Mouse (Mus musculus) limb, embryonic 13.5 days (tissue): Measurements from ENCODE around the gene Eno2. TPM values are rescaled to one million over a fixed set of nuclear protein-coding genes. Genes with fewer than 3 reads are reported as not detected.
"Not testable (repeated sequence)": the region's sequence is repeated elsewhere in the genome, so short reads cannot be mapped to it uniquely, and the experiment has no call there.

Experiments
- ATAC-seq: fragments of 200-750 bp; cut with Nextera tagmentation; 2 replicates; pipeline ENCODE4 v1.8.0; 2017; ENCODE audit warnings: low read depth, moderate number of reproducible peaks, moderate TSS enrichment; ENCODE audit not compliant: low FRiP score
- H3K27ac ChIP-seq: fragments of 300-500 bp; sonication (generic); 2 replicates; pipeline ENCODE4 v1.5.1; 2015; ENCODE audit warnings: inconsistent platforms, mild to moderate bottlenecking, moderate library complexity
- H3K27me3 ChIP-seq: fragments of 300-500 bp; sonication (generic); 2 replicates; pipeline ENCODE4 v1.6.1; 2015; ENCODE audit warnings: mild to moderate bottlenecking, inconsistent platforms
- H3K36me3 ChIP-seq: fragments of 300-500 bp; sonication (generic); 2 replicates; pipeline ENCODE4 v1.6.1; 2015; ENCODE audit warnings: inconsistent platforms, mild to moderate bottlenecking, moderate library complexity
- H3K4me1 ChIP-seq: fragments of 300-500 bp; sonication (generic); 2 replicates; pipeline ENCODE4 v1.6.1; 2015; ENCODE audit warnings: inconsistent platforms
- H3K4me2 ChIP-seq: fragments of 300-500 bp; sonication (generic); replicated peaks from 2 replicates; pipeline ENCODE4 v1.6.1; 2015; ENCODE audit warnings: inconsistent platforms, mild to moderate bottlenecking, moderate library complexity
- H3K4me3 ChIP-seq: fragments of 300-500 bp; sonication (generic); 2 replicates; pipeline ENCODE4 v1.5.1; 2015; ENCODE audit warnings: moderate library complexity, mild to moderate bottlenecking, inconsistent platforms
- H3K9ac ChIP-seq: fragments of 300-500 bp; sonication (generic); 2 replicates; pipeline ENCODE4 v1.6.1; 2015; ENCODE audit warnings: mild to moderate bottlenecking, inconsistent platforms
- H3K9me3 ChIP-seq: fragments of 300-500 bp; sonication (generic); 2 replicates; pipeline ENCODE4 v1.6.1; 2016; ENCODE audit warnings: inconsistent platforms
- WGBS: fragments of 180-500 bp; shearing (Covaris S2); methylation state at CpG from one replicate; pipeline ENCODE4 v1.1.7; 2015; 5-methylcytosine and 5-hydroxymethylcytosine counted together
- polyA plus RNA-seq: library from polyadenylated mRNA; unstranded; fragments of >200 nt; fragmentation: Nextera tagmentation; extraction: Ambion mirVana; gene quantifications from 2 replicates; pipeline ENCODE4 v1.2.1, GENCODE M21; 2015

Eno2 gene
- polyA plus RNA-seq, 1 experiment from 2014 or later = 7.7 TPM

- Histone ChIP-seq H3K4me2 (peak overlapping the region; percentile 95), H3K4me3 (no peak overlapping the region), H3K27me3 (no peaks in the 10 kb centered on the region), H3K27ac (no peak overlapping the region), H3K36me3 (peaks cover 39% of the 10 kb centered on the region), H3K9me3 (no peaks in the 10 kb centered on the region), H3K4me1 (peaks cover 52% of the 10 kb centered on the region), H3K9ac (0 out of 2 replicates have a peak overlapping the region, but pooled peaks have one; percentile 31)
- ATAC-seq = no peak
- WGBS = 80% methylated on average over 4 of the region's 4 CpGs
These were observed 41.9 kb upstream of the Eno2 start for GRCm38 (mm10) chr6:124811403-124811665.

- peak overlapping the region; percentile 86; the same call in 1 of the 2 replicates for H3K4me2 ChIP-seq
- H3K36me3 ChIP-seq = peaks cover 34% of the 10 kb centered on the region
- not testable (repeated sequence) for H3K9ac ChIP-seq, ATAC-seq, H3K9me3 ChIP-seq, H3K27ac ChIP-seq, H3K27me3 ChIP-seq, H3K4me3 ChIP-seq
- 86% methylated on average over 11 of the region's 11 CpGs for WGBS
- peaks cover 58% of the 10 kb centered on the region for H3K4me1 ChIP-seq
These were observed 41.3 kb upstream of the Eno2 start for GRCm38 (mm10) chr6:124810566-124811402.

GRCm38 (mm10) chr6:124809775-124810538, 40.5 kb upstream of the Eno2 start:
- Histone ChIP-seq H3K27me3 (no peaks in the 10 kb centered on the region), H3K4me3 (peak overlapping the region; percentile 63), H3K9ac (peak overlapping the region; percentile 74), H3K27ac (peak overlapping the region; percentile 89; the same call in 1 of the 2 replicates), H3K36me3 (peaks cover 26% of the 10 kb centered on the region), H3K4me2 (peak overlapping the region; percentile 86), H3K9me3 (no peaks in the 10 kb centered on the region), H3K4me1 (peaks cover 59% of the 10 kb centered on the region)
- 50% methylated on average over 14 of the region's 14 CpGs for WGBS
- ATAC-seq = no peak

DNA sequence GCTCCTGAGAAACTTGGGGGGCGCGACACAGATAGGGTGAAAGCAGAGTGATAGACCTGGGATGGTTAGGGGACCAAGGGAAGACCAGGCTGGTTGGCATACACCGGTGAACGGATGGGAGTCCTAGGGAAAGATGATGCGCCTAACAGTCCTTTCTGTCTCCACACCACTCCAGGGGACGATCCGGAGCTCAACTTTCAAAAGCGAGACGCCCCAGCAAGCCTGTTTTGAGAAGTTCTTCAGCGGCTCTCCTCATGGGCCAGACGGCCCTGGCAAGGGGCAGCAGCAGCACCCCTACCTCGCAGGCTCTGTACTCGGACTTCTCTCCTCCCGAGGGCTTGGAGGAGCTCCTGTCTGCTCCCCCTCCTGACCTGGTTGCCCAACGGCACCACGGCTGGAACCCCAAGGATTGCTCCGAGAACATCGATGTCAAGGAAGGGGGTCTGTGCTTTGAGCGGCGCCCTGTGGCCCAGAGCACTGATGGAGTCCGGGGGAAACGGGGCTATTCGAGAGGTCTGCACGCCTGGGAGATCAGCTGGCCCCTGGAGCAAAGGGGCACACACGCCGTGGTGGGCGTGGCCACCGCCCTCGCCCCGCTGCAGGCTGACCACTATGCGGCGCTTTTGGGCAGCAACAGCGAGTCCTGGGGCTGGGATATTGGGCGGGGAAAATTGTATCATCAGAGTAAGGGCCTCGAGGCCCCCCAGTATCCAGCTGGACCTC, 39.7 kb upstream of the Eno2 start:
- WGBS = under 1% methylated on average over 35 of the region's 35 CpGs
- H3K4me1 ChIP-seq = peaks cover 52% of the 10 kb centered on the region

GRCm38 (mm10) chr6:124808358-124809012, 39.0 kb upstream of the Eno2 start, which contains the start of gene Spsb2:
Gene Spsb2, plus strand, starts transcription at chr6:124808661.
- peaks cover 25% of the 10 kb centered on the region for H3K36me3 ChIP-seq
- no peaks in the 10 kb centered on the region for H3K27me3 ChIP-seq
- peak within 1 kb of the TSS; percentile 89 for H3K27ac ChIP-seq
- peak; percentile 55 for ATAC-seq
- peak within 1 kb of the TSS; percentile 63 for H3K4me3 ChIP-seq
- H3K9ac ChIP-seq = peak within 1 kb of the TSS; percentile 74
- no peaks in the 10 kb centered on the region for H3K9me3 ChIP-seq
- H3K4me1 ChIP-seq = peaks cover 51% of the 10 kb centered on the region
- peak within 1 kb of the TSS; percentile 86 for H3K4me2 ChIP-seq
- 2% methylated on average over 29 of the region's 29 CpGs for WGBS

More for the DNA sequence above, 39.7 kb upstream of the Eno2 start:
- Histone ChIP-seq H3K4me3 (peak overlapping the region; percentile 63), H3K27me3 (no peaks in the 10 kb centered on the region), H3K36me3 (peaks cover 25% of the 10 kb centered on the region), H3K9ac (peak overlapping the region; percentile 74), H3K27ac (peak overlapping the region; percentile 89), H3K9me3 (no peaks in the 10 kb centered on the region), H3K4me2 (peak overlapping the region; percentile 86)
- peak; percentile 13 for ATAC-seq

DNA sequence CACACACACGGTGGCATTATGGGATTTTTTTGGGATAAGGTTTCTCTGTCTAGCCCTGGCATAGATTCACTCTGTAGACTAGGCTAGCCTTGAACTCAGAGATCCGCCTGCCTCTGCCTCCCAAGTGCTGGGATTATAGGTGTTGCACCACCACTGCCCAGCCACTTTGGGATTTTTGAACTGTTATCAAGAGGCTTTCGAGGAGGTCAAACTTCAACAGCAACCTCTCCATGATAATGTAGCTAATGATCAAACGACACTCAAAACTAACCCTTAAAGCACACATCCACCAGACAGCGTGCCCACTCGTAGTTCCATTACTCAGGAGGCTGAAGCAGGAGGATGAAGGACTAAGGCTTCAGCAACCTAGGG, 38.5 kb upstream of the Eno2 start:
- Histone ChIP-seq H3K4me3 (peak overlapping the region; percentile 63), H3K27ac (no peak overlapping the region), H3K4me1 (peaks cover 49% of the 10 kb centered on the region), H3K36me3 (peaks cover 25% of the 10 kb centered on the region), H3K27me3 (no peaks in the 10 kb centered on the region), H3K4me2 (peak overlapping the region; percentile 86), H3K9me3 (no peaks in the 10 kb centered on the region), H3K9ac (peak overlapping the region; percentile 74; the same call in 1 of the 2 replicates)
- no peak for ATAC-seq
- 82% methylated on average over 6 of the region's 6 CpGs for WGBS

GRCm38 (mm10) chr6:124807366-124807765, 37.9 kb upstream of the Eno2 start:
- no peak overlapping the region for H3K9ac ChIP-seq
- 89% methylated on average over 4 of the region's 4 CpGs for WGBS
- peaks cover 43% of the 10 kb centered on the region for H3K4me1 ChIP-seq
- H3K4me2 ChIP-seq = no peak overlapping the region
- H3K9me3 ChIP-seq = no peaks in the 10 kb centered on the region
- no peak for ATAC-seq
- no peak overlapping the region for H3K4me3 ChIP-seq
- H3K36me3 ChIP-seq = peaks cover 24% of the 10 kb centered on the region
- no peaks in the 10 kb centered on the region for H3K27me3 ChIP-seq
- H3K27ac ChIP-seq = no peak overlapping the region

GRCm38 (mm10) chr6:124806446-124807140, 37.1 kb upstream of the Eno2 start:
- peak overlapping the region; percentile 79 for H3K4me2 ChIP-seq
- peak overlapping the region; percentile 83 for H3K27ac ChIP-seq
- no peaks in the 10 kb centered on the region for H3K9me3 ChIP-seq
- H3K27me3 ChIP-seq = no peaks in the 10 kb centered on the region
- H3K4me1 ChIP-seq = peaks cover 36% of the 10 kb centered on the region
- no peak for ATAC-seq
- no peak overlapping the region for H3K9ac ChIP-seq
- H3K4me3 ChIP-seq = peak overlapping the region; percentile 50; the same call in 1 of the 2 replicates
- H3K36me3 ChIP-seq = peaks cover 17% of the 10 kb centered on the region
- WGBS = 66% methylated on average over 7 of the region's 7 CpGs

GRCm38 (mm10) chr6:124805341-124806321, 36.2 kb upstream of the Eno2 start:
- peak; percentile 75 for ATAC-seq
- peak overlapping the region; percentile 64 for H3K9ac ChIP-seq
- H3K36me3 ChIP-seq = peaks cover 8% of the 10 kb centered on the region; the same call in 1 of the 2 replicates
- WGBS = 1% methylated on average over 34 of the region's 34 CpGs
- no peaks in the 10 kb centered on the region for H3K9me3 ChIP-seq
- no peaks in the 10 kb centered on the region for H3K27me3 ChIP-seq
- peak overlapping the region; percentile 83 for H3K27ac ChIP-seq
- peaks cover 32% of the 10 kb centered on the region for H3K4me1 ChIP-seq
- peak overlapping the region; percentile 50 for H3K4me3 ChIP-seq
- H3K4me2 ChIP-seq = peak overlapping the region; percentile 79

- H3K9me3 ChIP-seq = no peaks in the 10 kb centered on the region
- no peak overlapping the region for H3K27ac ChIP-seq
- 96% methylated on average over 3 of the region's 3 CpGs for WGBS
- no peaks in the 10 kb centered on the region for H3K36me3 ChIP-seq
- ATAC-seq = no peak
- no peak overlapping the region for H3K9ac ChIP-seq
- no peaks in the 10 kb centered on the region for H3K27me3 ChIP-seq
- no peak overlapping the region for H3K4me3 ChIP-seq
- H3K4me2 ChIP-seq = no peak overlapping the region
- peaks cover 20% of the 10 kb centered on the region for H3K4me1 ChIP-seq
These were observed 34.9 kb upstream of the Eno2 start for GRCm38 (mm10) chr6:124804341-124804740.
